Mouse (Mus musculus) megakaryocyte, embryonic 14.5 days (primary cell): ENCODE results near the gene Fgf10.

Source experiments
- FLI1 ChIP-seq: IDR thresholded peaks from 2 replicates; pipeline ENCODE4 v1.6.1; 2012; ENCODE audit warnings: low read length, inconsistent platforms, mixed read lengths
- GATA1 ChIP-seq: IDR thresholded peaks from 3 replicates; pipeline ENCODE4 v1.6.1; 2012; ENCODE audit warnings: mixed read lengths, low read length, inconsistent platforms, borderline replicate concordance

DNA sequence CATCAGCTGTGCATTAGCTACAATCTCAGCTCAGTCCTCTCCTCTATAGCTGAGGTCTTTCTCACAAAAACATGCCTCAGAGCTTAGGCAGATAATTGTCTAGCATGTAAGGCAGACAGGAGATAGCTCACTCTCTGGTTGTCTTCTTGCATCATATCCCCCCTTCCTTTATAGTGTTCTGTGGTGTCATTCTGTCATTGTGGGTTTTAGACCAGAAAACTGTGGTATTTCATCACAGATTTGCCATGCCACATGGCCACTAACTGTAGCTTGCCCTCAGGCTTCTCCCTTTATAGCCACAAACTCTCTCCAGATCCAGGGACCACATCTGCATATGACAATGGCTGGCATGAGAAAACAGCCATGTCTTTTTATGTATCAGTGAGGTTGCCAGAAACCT is 34.1 kb downstream of the Fgf10 start:
- TF ChIP-seq GATA1 (no peak), FLI1 (no peak)
